Mouse (Mus musculus) testis, adult 2 months (tissue): ENCODE data around the gene Ctso.

Source experiments
- CTCF ChIP-seq: fragments of 200-500 bp; IDR thresholded peaks from 2 replicates; pipeline ENCODE4 v1.5.1; 2012; ENCODE audit warnings: low read depth, mild to moderate bottlenecking, inconsistent platforms, low read length, moderate library complexity; ENCODE audit not compliant: control insufficient read depth, insufficient read depth, insufficient replicate concordance
- POLR2A ChIP-seq: fragments of 200-500 bp; IDR thresholded peaks from 2 replicates; pipeline ENCODE4 v1.6.1; 2012; ENCODE audit warnings: low read depth, mild to moderate bottlenecking, inconsistent platforms, low read length, moderate library complexity; ENCODE audit not compliant: control insufficient read depth

- TF ChIP-seq POLR2A, result no peak
- TF ChIP-seq CTCF, result no peak
These were observed 43.2 kb downstream of the Ctso start for GRCm38 (mm10) chr3:81975607-81976006.
